Mouse (Mus musculus): ENCODE results near the gene Idi1. TPM values are rescaled to one million over a fixed set of nuclear protein-coding genes. Genes with fewer than 3 reads are reported as not detected.
"Not testable (repeated sequence)": the region's sequence is repeated elsewhere in the genome, so short reads cannot be mapped to it uniquely, and the experiment has no call there.

The Idi1 gene
- polyA plus RNA-seq, 1 experiment from 2014 or later = 107 TPM

GRCm38 (mm10) chr13:8905986-8906385 lies 20.7 kb downstream of the Idi1 start:
- not testable (repeated sequence) for H3K4me1 ChIP-seq; H3K4me3 ChIP-seq (replicated peaks); H3K9ac ChIP-seq (replicated peaks); H3K4me2 ChIP-seq; H3K27ac ChIP-seq (replicated peaks); H3K9me3 ChIP-seq (replicated peaks); H3K36me3 ChIP-seq; ATAC-seq (ENCODE audit: low FRiP score); H3K27me3 ChIP-seq (replicated peaks)
- WGBS = 94% methylated on average over 2 of the region's 2 CpGs

- H3K4me1 ChIP-seq; ATAC-seq (ENCODE audit: low FRiP score); H3K4me2 ChIP-seq; H3K36me3 ChIP-seq; H3K27ac ChIP-seq (replicated peaks); H3K9ac ChIP-seq (replicated peaks); H3K27me3 ChIP-seq (replicated peaks); H3K9me3 ChIP-seq (replicated peaks); H3K4me3 ChIP-seq (replicated peaks): not testable (repeated sequence)
- 91% methylated on average over 8 of the region's 8 CpGs for WGBS
Observed at GRCm38 (mm10) chr13:8913890-8914289, 28.6 kb downstream of the Idi1 start.

DNA sequence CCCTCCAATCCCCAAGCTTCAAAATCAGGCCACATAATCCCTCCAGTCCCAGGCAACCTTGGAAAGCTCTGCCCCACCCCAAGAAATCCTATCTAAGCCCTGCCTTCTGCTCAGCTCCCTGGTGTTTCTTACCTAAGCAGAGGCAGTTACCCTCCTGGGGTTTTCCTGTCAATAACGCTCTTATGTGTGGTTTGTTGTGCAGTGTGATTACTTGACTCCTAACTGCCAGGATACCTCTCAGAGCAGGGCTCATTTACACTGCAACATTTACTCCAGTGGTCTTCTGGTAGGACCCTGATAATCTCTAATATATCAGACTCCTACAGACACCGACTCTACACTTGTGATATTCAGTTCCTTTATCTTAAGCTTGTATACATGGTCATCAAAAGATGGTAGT lies 48.2 kb downstream of the Idi1 start:
- Histone ChIP-seq H3K27me3 (replicated peaks) (no peaks in the 10 kb centered on the region), H3K36me3 (no peaks in the 10 kb centered on the region), H3K9ac (replicated peaks) (no peak overlapping the region), H3K4me3 (replicated peaks) (no peak overlapping the region), H3K4me1 (no peaks in the 10 kb centered on the region), H3K27ac (replicated peaks) (no peak overlapping the region), H3K4me2 (no peak overlapping the region), H3K9me3 (replicated peaks) (no peaks in the 10 kb centered on the region)
- WGBS = 63% methylated on average over 2 of the region's 2 CpGs
- ATAC-seq (ENCODE audit: low FRiP score) = no peak

- H3K27ac ChIP-seq (replicated peaks); H3K27me3 ChIP-seq (replicated peaks); H3K4me3 ChIP-seq (replicated peaks); H3K9me3 ChIP-seq (replicated peaks); H3K36me3 ChIP-seq; H3K4me1 ChIP-seq; H3K9ac ChIP-seq (replicated peaks); ATAC-seq (ENCODE audit: low FRiP score); H3K4me2 ChIP-seq: not testable (repeated sequence)
- 88% methylated on average over 6 of the region's 6 CpGs for WGBS
Observed at GRCm38 (mm10) chr13:8937611-8938140, 52.4 kb downstream of the Idi1 start.

- H3K9me3 ChIP-seq (replicated peaks); H3K4me1 ChIP-seq; H3K27me3 ChIP-seq (replicated peaks); H3K4me2 ChIP-seq; H3K36me3 ChIP-seq; ATAC-seq (ENCODE audit: low FRiP score); H3K27ac ChIP-seq (replicated peaks); H3K9ac ChIP-seq (replicated peaks); H3K4me3 ChIP-seq (replicated peaks): not testable (repeated sequence)
- WGBS = 86% methylated on average over 4 of the region's 4 CpGs
Observed at GRCm38 (mm10) chr13:8941110-8941509, 55.8 kb downstream of the Idi1 start.

- H3K27me3 ChIP-seq (replicated peaks); H3K4me1 ChIP-seq; H3K4me3 ChIP-seq (replicated peaks); ATAC-seq (ENCODE audit: low FRiP score); H3K36me3 ChIP-seq; H3K4me2 ChIP-seq; H3K9ac ChIP-seq (replicated peaks); H3K9me3 ChIP-seq (replicated peaks); H3K27ac ChIP-seq (replicated peaks): not testable (repeated sequence)
- 60% methylated on average over 1 of the region's 5 CpGs for WGBS
Observed at GRCm38 (mm10) chr13:8941701-8942100, 56.4 kb downstream of the Idi1 start.

Small RNAs within 50 kb of the gene (microRNA-seq; reads per million reads assigned to microRNA genes)
- not detected for gene Gm22750

Other genes starting within 250 kb of the Idi1 start
- gene Wdr37, start 13.6 kb upstream of the Idi1 start, polyA plus RNA-seq (2015; fragmentation: Nextera tagmentation; extraction: Ambion mirVana) = 44.5 and 48.2 TPM in 2 replicates
- not detected in 2 replicates for gene Gm9745, start 62.7 kb downstream of the Idi1 start, polyA plus RNA-seq (2015; fragmentation: Nextera tagmentation; extraction: Ambion mirVana)
- not detected in 2 replicates for gene Idi2, start 67.4 kb downstream of the Idi1 start, polyA plus RNA-seq (2015; fragmentation: Nextera tagmentation; extraction: Ambion mirVana)
- 60.0 and 67.8 TPM in 2 replicates for gene Gtpbp4, start 110.6 kb downstream of the Idi1 start, polyA plus RNA-seq (2015; fragmentation: Nextera tagmentation; extraction: Ambion mirVana)
- 32.7 and 34.6 TPM in 2 replicates for gene Larp4b, start 208.4 kb downstream of the Idi1 start, polyA plus RNA-seq (2015; fragmentation: Nextera tagmentation; extraction: Ambion mirVana)

Measured in neural tube, embryonic 15.5 days (tissue).